Comparison of ENCODE assay signal across 7 mouse cellular contexts in genomic region chr14:47450121-47450520, GRCm38 (mm10). TPM values are rescaled to one million over a fixed set of nuclear protein-coding genes. Genes with fewer than 3 reads are reported as not detected.
DNase-seq lines count a peak whose midpoint lies in the region; ATAC-seq and TF ChIP-seq lines count a peak whose summit lies in the region.
"Not testable (repeated sequence)": the region's sequence is repeated elsewhere in the genome, so short reads cannot be mapped to it uniquely, and the experiment has no call there.

Gene Fbxo34, plus strand, starts transcription at chr14:47450421.

- H3K4me2 ChIP-seq in forebrain, embryonic 16.5 days (ENCODE audit: low read length); heart, embryonic 14.5 days (ENCODE audit: low read length); intestine, embryonic 16.5 days (ENCODE audit: low read depth, low read length); lung, embryonic 15.5 days; neural tube, embryonic 13.5 days: not testable (repeated sequence)

- H3K9ac ChIP-seq in forebrain, embryonic 16.5 days (replicated peaks; ENCODE audit: low read depth, low read length); heart, embryonic 14.5 days (ENCODE audit: low read length); intestine, embryonic 16.5 days (ENCODE audit: low read depth, low read length); lung, embryonic 15.5 days; neural tube, embryonic 13.5 days: not testable (repeated sequence)

- not testable (repeated sequence) for TF ChIP-seq CTCF in brain, embryonic 14.5 days (IDR thresholded peaks at IDR 0.05; ENCODE audit: borderline replicate concordance, extremely low read depth, insufficient read depth, insufficient read length)

- H3K36me3 ChIP-seq in forebrain, embryonic 16.5 days (ENCODE audit: control insufficient read depth, insufficient read depth); heart, embryonic 14.5 days (ENCODE audit: control insufficient read depth, insufficient read depth, low read length); intestine, embryonic 16.5 days (ENCODE audit: control insufficient read depth, insufficient read depth, low read length); lung, embryonic 15.5 days; neural tube, embryonic 13.5 days: not testable (repeated sequence)

- not testable (repeated sequence) for DNase-seq in brain, embryonic 14.5 days (ENCODE audit: low read depth); left cerebral cortex, postnatal 14 days (ENCODE audit: low spot score in 2 of 2)

- H3K9me3 ChIP-seq in forebrain, embryonic 16.5 days (ENCODE audit: control insufficient read depth, low read length); heart, embryonic 14.5 days (ENCODE audit: control insufficient read depth, low read length); intestine, embryonic 16.5 days (ENCODE audit: control insufficient read depth, low read length); lung, embryonic 15.5 days; neural tube, embryonic 13.5 days: not testable (repeated sequence)

- WGBS in forebrain, embryonic 16.5 days = 99% methylated on average over 2 of the region's 5 CpGs
- WGBS in heart, embryonic 14.5 days = 93% methylated on average over 2 of the region's 5 CpGs
- WGBS in intestine, embryonic 16.5 days = 92% methylated on average over 2 of the region's 5 CpGs
- 87% methylated on average over 3 of the region's 5 CpGs for whole genome bisulfite sequencing in lung, embryonic 15.5 days
- 93% methylated on average over 2 of the region's 5 CpGs for WGBS in neural tube, embryonic 13.5 days

- H3K4me3 ChIP-seq in forebrain, embryonic 16.5 days (replicated peaks; ENCODE audit: low read length); heart, embryonic 14.5 days (ENCODE audit: control insufficient read depth in 1 of 2, insufficient read depth in 1 of 2, low read depth in 1 of 2, low read length in 2 of 2); intestine, embryonic 16.5 days (ENCODE audit: low read length); lung, embryonic 15.5 days; neural tube, embryonic 13.5 days: not testable (repeated sequence)

- H3K27me3 ChIP-seq in forebrain, embryonic 16.5 days (replicated peaks; ENCODE audit: control insufficient read depth, insufficient read depth, low read length); heart, embryonic 14.5 days (ENCODE audit: control insufficient read depth, insufficient read depth, low read length); intestine, embryonic 16.5 days (replicated peaks; ENCODE audit: control insufficient read depth, insufficient read depth, low read length); lung, embryonic 15.5 days; neural tube, embryonic 13.5 days: not testable (repeated sequence)

- not testable (repeated sequence) for H3K27ac ChIP-seq in forebrain, embryonic 16.5 days (ENCODE audit: low read length); heart, embryonic 14.5 days (replicated peaks in 1 of 2; ENCODE audit: control insufficient read depth in 1 of 2, insufficient read depth in 1 of 2, low read depth in 2 of 2, low read length in 2 of 2); intestine, embryonic 16.5 days (ENCODE audit: low read length); lung, embryonic 15.5 days; neural tube, embryonic 13.5 days (replicated peaks)

- intact Hi-C loops in left cerebral cortex, postnatal 14 days (cut with DNase I) = not testable (repeated sequence)

- TF ChIP-seq POLR2A in brain, embryonic 14.5 days (IDR thresholded peaks at IDR 0.05; ENCODE audit: borderline replicate concordance, extremely low read depth, insufficient read depth, insufficient read length, poor library complexity, severe bottlenecking) = not testable (repeated sequence)

- H3K4me1 ChIP-seq in forebrain, embryonic 16.5 days (replicated peaks; ENCODE audit: control insufficient read depth, insufficient read depth, low read length); heart, embryonic 14.5 days (ENCODE audit: control insufficient read depth in 2 of 2, insufficient read depth in 2 of 2, low read length in 2 of 2); intestine, embryonic 16.5 days (ENCODE audit: control insufficient read depth, insufficient read depth, low read length); lung, embryonic 15.5 days; neural tube, embryonic 13.5 days (replicated peaks): not testable (repeated sequence)

- not testable (repeated sequence) for ATAC-seq in forebrain, embryonic 16.5 days; heart, embryonic 14.5 days (ENCODE audit: insufficient number of reproducible peaks, insufficient read depth, low FRiP score, low read depth); intestine, embryonic 16.5 days; lung, embryonic 15.5 days (ENCODE audit: borderline replicate concordance, extremely low read depth, low FRiP score, low TSS enrichment); neural tube, embryonic 13.5 days (ENCODE audit: low read depth)

RNA-seq across cellular contexts. Expression of gene Fbxo34, which starts in this region (rescaled TPM):
- 20.1 and 23.4 TPM in 2 replicates for polyA plus RNA-seq in brain, embryonic 14.5 days (2012; rRNA removed)
- polyA plus RNA-seq in forebrain, embryonic 16.5 days (2015; fragmentation: Nextera tagmentation; extraction: Ambion mirVana) = 20.3 and 23.1 TPM in 2 replicates
- 16.4 and 17.8 TPM in 2 replicates for polyA plus RNA-seq in heart, embryonic 14.5 days (2014; fragmentation: Nextera tagmentation; extraction: Ambion mirVana)
- 20.4 and 23.5 TPM in 2 replicates for polyA plus RNA-seq in intestine, embryonic 16.5 days (2015; fragmentation: Nextera tagmentation; extraction: Ambion mirVana)
- 10 to 100 TPM; 88.7 to 90.9 TPM for total RNA-seq in left cerebral cortex, postnatal 14 days (2021)
- polyA plus RNA-seq in lung, embryonic 15.5 days (2015; fragmentation: Nextera tagmentation; extraction: Ambion mirVana) = 20.9 and 21.8 TPM in 2 replicates
- 23.6 and 24.0 TPM in 2 replicates for polyA plus RNA-seq in neural tube, embryonic 13.5 days (2015; fragmentation: Nextera tagmentation; extraction: Ambion mirVana)
